Mouse (Mus musculus): ENCODE measurements around the gene Edaradd. TPM values are rescaled to one million over a fixed set of nuclear protein-coding genes. Genes with fewer than 3 reads are reported as not detected.

Gene Edaradd
- total and polyA plus RNA-seq, 3 experiments: 0.04 TPM; not detected in 2

DNA sequence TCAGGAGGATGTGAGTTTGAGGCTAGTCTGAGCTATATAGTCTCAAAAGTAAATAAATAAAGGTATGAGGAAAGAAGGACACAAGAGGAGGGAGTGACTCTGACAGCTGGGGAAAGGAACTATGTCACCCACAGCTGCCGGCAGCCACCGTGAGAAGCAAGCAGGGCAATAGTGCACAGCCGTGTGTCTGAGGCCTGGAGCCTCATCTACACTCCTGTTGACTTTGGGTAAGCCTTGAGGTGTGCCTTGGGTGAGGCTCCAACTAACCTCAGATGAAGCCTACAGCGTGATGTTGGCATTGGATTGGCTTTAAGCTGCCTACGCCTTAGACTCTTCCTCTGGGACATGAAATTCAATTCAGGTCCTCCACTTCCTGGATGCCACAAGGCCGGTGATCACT, 10.2 kb downstream of the Edaradd start:
- DNase-seq (ENCODE audit: low read depth, low spot score): no peak
- no peak overlapping the region for H3K4me3 ChIP-seq (ENCODE audit: control insufficient read depth in 1 of 2, insufficient read depth in 1 of 2, low read depth in 2 of 2, low read length in 2 of 2)
- TF ChIP-seq HCFC1 (IDR thresholded peaks at IDR 0.05; ENCODE audit: low read depth, low read length): no peak
- no peak for TF ChIP-seq ZNF384 (IDR thresholded peaks at IDR 0.05; ENCODE audit: low read depth, low read length)
- TF ChIP-seq CHD2 (IDR thresholded peaks at IDR 0.05; ENCODE audit: low read length): no peak
- H3K79me2 ChIP-seq (ENCODE audit: control insufficient read depth, insufficient read depth, low read length, poor library complexity): no peaks in the 10 kb centered on the region
- H3K9ac ChIP-seq (ENCODE audit: control insufficient read depth, low read depth, low read length, poor library complexity, severe bottlenecking): no peak overlapping the region
- H3K9me3 ChIP-seq (replicated peaks; ENCODE audit: insufficient read depth, low read length): no peaks in the 10 kb centered on the region
- H3K27me3 ChIP-seq (ENCODE audit: control insufficient read depth in 1 of 2, insufficient read depth in 2 of 2, low read length in 2 of 2): no peaks in the 10 kb centered on the region
- H3K4me1 ChIP-seq (ENCODE audit: control insufficient read depth in 1 of 2, insufficient read depth in 2 of 2, low read length in 2 of 2): peaks cover 2 to 5% of the 10 kb centered on the region in 2 experiments
- H3K36me3 ChIP-seq (ENCODE audit: control insufficient read depth in 1 of 2, insufficient read depth in 2 of 2, low read length in 2 of 2): peaks cover 0 to 3% of the 10 kb centered on the region in 2 experiments; a peak in 1 of 4 replicates
- no peak overlapping the region for H3K27ac ChIP-seq (ENCODE audit: control insufficient read depth, low read depth, low read length)

DNA sequence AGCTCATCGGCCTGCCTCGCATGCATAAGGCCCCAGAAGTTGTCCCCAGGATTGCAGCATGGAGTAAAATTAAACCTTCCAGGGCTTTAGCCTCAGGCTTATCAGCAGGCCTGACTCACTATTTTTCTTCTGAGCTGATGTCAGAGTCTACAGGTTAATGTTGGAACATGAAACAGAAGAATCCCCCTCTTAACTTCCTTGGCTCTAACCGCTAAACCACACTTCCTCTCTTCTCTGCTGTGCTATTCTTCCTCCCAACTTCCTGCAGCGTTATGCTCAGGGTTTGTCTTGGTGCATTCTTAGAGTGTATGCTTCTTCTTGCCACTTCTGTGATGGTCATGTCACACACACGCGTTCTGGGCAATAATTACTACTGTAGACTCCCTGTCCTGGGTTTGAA, 12.8 kb downstream of the Edaradd start:
- DNase-seq (ENCODE audit: low read depth, low spot score): no peak

DNA sequence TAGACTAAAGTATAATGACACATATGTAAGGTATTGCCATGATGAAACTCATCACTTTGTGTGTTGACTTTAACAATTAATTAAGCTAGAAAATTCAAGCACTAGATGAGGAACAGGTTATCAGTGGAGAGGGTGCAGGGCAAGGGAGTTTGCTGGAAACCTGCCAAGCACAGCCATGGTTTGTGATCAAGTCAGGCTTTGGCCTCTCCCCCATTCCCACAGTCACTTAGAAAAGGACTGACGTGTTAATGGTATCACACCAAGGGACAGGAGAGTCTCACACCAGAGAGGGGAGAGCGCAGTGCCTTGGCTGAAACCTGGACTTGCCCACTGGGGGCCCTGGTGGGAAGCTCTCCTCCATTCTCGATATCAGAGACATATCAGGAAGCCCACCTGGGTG, 14.9 kb downstream of the Edaradd start:
- H3K9ac ChIP-seq (ENCODE audit: control insufficient read depth, low read depth, low read length, poor library complexity, severe bottlenecking): no peak overlapping the region
- peaks cover 0 to 5% of the 10 kb centered on the region in 2 experiments; a peak in 1 of 4 replicates for H3K36me3 ChIP-seq (ENCODE audit: control insufficient read depth in 1 of 2, insufficient read depth in 2 of 2, low read length in 2 of 2)
- no peak overlapping the region for H3K27ac ChIP-seq (ENCODE audit: control insufficient read depth, low read depth, low read length)
- no peaks in the 10 kb centered on the region for H3K79me2 ChIP-seq (ENCODE audit: control insufficient read depth, insufficient read depth, low read length, poor library complexity)
- H3K9me3 ChIP-seq (replicated peaks; ENCODE audit: insufficient read depth, low read length): no peaks in the 10 kb centered on the region
- H3K4me3 ChIP-seq (ENCODE audit: control insufficient read depth in 1 of 2, insufficient read depth in 1 of 2, low read depth in 2 of 2, low read length in 2 of 2): no peak overlapping the region
- H3K27me3 ChIP-seq (ENCODE audit: control insufficient read depth in 1 of 2, insufficient read depth in 2 of 2, low read length in 2 of 2): no peaks in the 10 kb centered on the region
- DNase-seq (ENCODE audit: low read depth, low spot score): peak; percentile 73
- H3K4me1 ChIP-seq (ENCODE audit: control insufficient read depth in 1 of 2, insufficient read depth in 2 of 2, low read length in 2 of 2): peaks cover 3 to 5% of the 10 kb centered on the region in 2 experiments
- no peak for TF ChIP-seq MAX (IDR thresholded peaks at IDR 0.05; ENCODE audit: low read length)
- peak; percentile 22 to 31; a peak in 2 of 4 replicates for TF ChIP-seq EP300 (IDR thresholded peaks at IDR 0.05; ENCODE audit: low read depth in 1 of 2, low read length in 2 of 2)
- TF ChIP-seq GABPA (IDR thresholded peaks at IDR 0.05; ENCODE audit: low read depth, low read length): no peak
- TF ChIP-seq JUND (IDR thresholded peaks at IDR 0.05; ENCODE audit: low read depth, low read length): no peak
- peak; percentile 40; the same call in 1 of the 2 replicates for TF ChIP-seq GATA1 (IDR thresholded peaks at IDR 0.05; ENCODE audit: low read depth, low read length)
- no peak for TF ChIP-seq RCOR1 (IDR thresholded peaks at IDR 0.05; ENCODE audit: low read depth, low read length)

More for the DNA sequence above, 12.8 kb downstream of the Edaradd start:
- no peaks in the 10 kb centered on the region for H3K9me3 ChIP-seq (replicated peaks; ENCODE audit: insufficient read depth, low read length)
- H3K9ac ChIP-seq (ENCODE audit: control insufficient read depth, low read depth, low read length, poor library complexity, severe bottlenecking): no peak overlapping the region
- TF ChIP-seq JUND (IDR thresholded peaks at IDR 0.05; ENCODE audit: low read depth, low read length) (no peak), TCF12 (IDR thresholded peaks at IDR 0.05; ENCODE audit: low read depth, low read length) (no peak), MAX (IDR thresholded peaks at IDR 0.05; ENCODE audit: low read length) (no peak), POLR2A (IDR thresholded peaks at IDR 0.05; ENCODE audit: control insufficient read depth in 1 of 2, insufficient read depth in 1 of 2, low read depth in 1 of 2, low read length in 2 of 2, poor library complexity in 1 of 2) (no peak), CTCF (IDR thresholded peaks at IDR 0.05 in 2 of 3, conservative IDR thresholded peaks at IDR 0.05 in 1 of 3; ENCODE audit: control insufficient read depth in 1 of 3, insufficient read depth in 1 of 3, low read depth in 2 of 3, low read length in 3 of 3, poor library complexity in 1 of 3, severe bottlenecking in 1 of 3) (no peak), ETS1 (IDR thresholded peaks at IDR 0.05; ENCODE audit: low read depth, low read length) (no peak), MEF2A (IDR thresholded peaks at IDR 0.05; ENCODE audit: extremely low read depth, insufficient replicate concordance, low read depth, low read length, poor library complexity, severe bottlenecking) (no peak), RCOR1 (IDR thresholded peaks at IDR 0.05; ENCODE audit: low read depth, low read length) (no peak), NRF1 (IDR thresholded peaks at IDR 0.05; ENCODE audit: insufficient read depth, low read depth, low read length, poor library complexity, severe bottlenecking) (no peak), MAFK (IDR thresholded peaks at IDR 0.05; ENCODE audit: borderline replicate concordance, low read depth, low read length) (no peak), ZC3H11A (IDR thresholded peaks at IDR 0.05; ENCODE audit: low read depth, low read length) (no peak), USF2 (IDR thresholded peaks at IDR 0.05; ENCODE audit: borderline replicate concordance in 1 of 2, insufficient read depth in 1 of 2, low read depth in 1 of 2, low read length in 2 of 2) (no peak), SMC3 (IDR thresholded peaks at IDR 0.05; ENCODE audit: low read depth, low read length) (no peak), NELFE (IDR thresholded peaks at IDR 0.05; ENCODE audit: low read depth, low read length) (no peak), SIN3A (IDR thresholded peaks at IDR 0.05; ENCODE audit: low read length) (no peak), TBP (IDR thresholded peaks at IDR 0.05; ENCODE audit: low read depth, low read length) (no peak), EP300 (IDR thresholded peaks at IDR 0.05; ENCODE audit: low read depth in 1 of 2, low read length in 2 of 2) (no peak), GATA1 (IDR thresholded peaks at IDR 0.05; ENCODE audit: low read depth, low read length) (no peak), KAT2A (conservative IDR thresholded peaks at IDR 0.05; ENCODE audit: low read depth, low read length) (no peak)
- no peak overlapping the region for H3K4me3 ChIP-seq (ENCODE audit: control insufficient read depth in 1 of 2, insufficient read depth in 1 of 2, low read depth in 2 of 2, low read length in 2 of 2)
- H3K27ac ChIP-seq (ENCODE audit: control insufficient read depth, low read depth, low read length): no peak overlapping the region
- no peaks in the 10 kb centered on the region for H3K79me2 ChIP-seq (ENCODE audit: control insufficient read depth, insufficient read depth, low read length, poor library complexity)
- H3K27me3 ChIP-seq (ENCODE audit: control insufficient read depth in 1 of 2, insufficient read depth in 2 of 2, low read length in 2 of 2): no peaks in the 10 kb centered on the region
- H3K36me3 ChIP-seq (ENCODE audit: control insufficient read depth in 1 of 2, insufficient read depth in 2 of 2, low read length in 2 of 2): peaks cover 0 to 5% of the 10 kb centered on the region in 2 experiments; a peak in 1 of 4 replicates
- peaks cover 3 to 5% of the 10 kb centered on the region in 2 experiments for H3K4me1 ChIP-seq (ENCODE audit: control insufficient read depth in 1 of 2, insufficient read depth in 2 of 2, low read length in 2 of 2)

All from MEL (cell line).